Mouse (Mus musculus): ENCODE results near the gene Srsf6. TPM values are rescaled to one million over a fixed set of nuclear protein-coding genes. Genes with fewer than 3 reads are reported as not detected.

Gene Srsf6
- polyA plus RNA-seq (2012), result 95.0 and 108 TPM in 2 replicates

DNA sequence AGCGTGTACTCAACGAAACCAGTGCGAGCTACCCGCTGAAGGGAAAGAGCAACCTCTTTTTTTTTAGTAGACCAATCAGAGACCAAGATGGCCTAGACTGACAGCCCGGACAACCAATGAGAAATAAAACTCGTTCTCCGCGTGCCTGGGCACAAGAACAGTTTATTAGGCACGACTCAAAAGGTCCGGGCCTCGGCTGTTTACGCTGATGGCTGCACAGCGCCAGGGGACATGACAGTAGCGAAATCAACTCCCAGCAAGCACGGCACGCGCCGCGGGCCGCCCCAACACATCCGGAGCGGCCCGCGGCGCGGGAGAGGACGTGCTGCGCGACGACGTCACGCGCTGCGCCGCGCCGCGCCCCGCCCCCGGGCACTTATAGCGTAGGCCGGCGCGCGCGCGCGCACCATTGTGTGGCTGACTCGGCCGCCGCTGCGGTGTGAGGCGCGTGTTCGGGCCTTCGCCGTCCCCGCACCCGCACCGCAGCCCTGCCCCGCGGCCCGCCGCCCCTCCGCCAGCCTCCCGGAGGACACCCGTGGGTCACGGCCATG lies at the start of gene Srsf6:
Gene Srsf6, plus strand, starts transcription at position 406 of the 551 bp plus-strand sequence.

GRCm38 (mm10) chr2:162943148-162943846 lies 12.0 kb downstream of the Srsf6 start, which contains the start of gene L3mbtl1:
L3mbtl1 (plus strand) TSS chr2:162943472.

Other genes with a start within 250 kb of the Srsf6 start
- 0.08 and 0.20 TPM in 2 replicates for gene L3mbtl1, start 11.9 kb downstream of the Srsf6 start, polyA plus RNA-seq (2012)
- gene Sgk2, start 55.8 kb downstream of the Srsf6 start, polyA plus RNA-seq (2012), result 0.06 TPM in 1 of 2 replicates, not detected in the other
- gene Ift52, start 85.8 kb downstream of the Srsf6 start, polyA plus RNA-seq (2012), result 5.5 and 8.0 TPM in 2 replicates
- gene Mybl2, start 123.2 kb downstream of the Srsf6 start, polyA plus RNA-seq (2012), result 61.2 and 70.1 TPM in 2 replicates
- 0.09 TPM in 1 of 2 replicates, not detected in the other for gene Gtsf1l, start 156.3 kb downstream of the Srsf6 start, polyA plus RNA-seq (2012)

Data from megakaryocyte-erythroid progenitor cell, adult 5 weeks (primary cell).